Mouse (Mus musculus): ENCODE measurements around the gene Trarg1. TPM values are rescaled to one million over a fixed set of nuclear protein-coding genes. Genes with fewer than 3 reads are reported as not detected.

The Trarg1 gene
- polyA plus RNA-seq, 2 experiments: not detected

DNA sequence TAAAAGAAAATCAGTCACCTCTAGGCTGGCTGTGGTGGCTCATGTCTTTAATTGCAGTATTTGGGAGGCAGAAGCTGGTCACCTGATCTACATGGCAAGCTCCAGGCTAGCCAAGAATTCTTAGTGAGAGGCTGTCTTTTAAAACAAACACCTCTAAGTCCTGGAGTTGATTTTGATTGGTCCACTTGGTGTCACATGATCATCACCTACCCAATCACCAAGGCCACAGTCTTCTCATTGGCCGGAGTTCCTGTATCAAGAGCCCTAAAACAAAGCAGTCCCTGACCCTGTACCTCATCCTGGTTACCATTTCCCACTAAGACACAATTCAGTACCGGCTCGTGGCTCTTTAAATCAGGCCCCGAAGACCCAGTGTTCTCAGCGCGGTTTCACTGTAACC lies 16.2 kb downstream of the Trarg1 start:
- H3K4me2 ChIP-seq (ENCODE audit: low read depth): no peak overlapping the region
- ATAC-seq (ENCODE audit: insufficient read depth): no peak
- H3K27me3 ChIP-seq (ENCODE audit: control insufficient read depth, insufficient read depth, low read length): no peaks in the 10 kb centered on the region
- no peaks in the 10 kb centered on the region for H3K4me1 ChIP-seq (replicated peaks; ENCODE audit: control insufficient read depth in 2 of 2, insufficient read depth in 2 of 2, low read length in 1 of 2)
- H3K9ac ChIP-seq (replicated peaks): no peak overlapping the region
- whole genome bisulfite sequencing (ENCODE audit: insufficient replicate concordance): 52% methylated on average over 6 of the region's 6 CpGs
- H3K27ac ChIP-seq: no peak overlapping the region
- H3K36me3 ChIP-seq (replicated peaks; ENCODE audit: control insufficient read depth, insufficient read depth, low read depth): no peaks in the 10 kb centered on the region
- no peak overlapping the region for H3K4me3 ChIP-seq (ENCODE audit: insufficient read depth in 1 of 2, low read depth in 2 of 2, low read length in 2 of 2)
- no peaks in the 10 kb centered on the region for H3K9me3 ChIP-seq (ENCODE audit: control insufficient read depth, low read length)
- TF ChIP-seq EP300 (IDR thresholded peaks at IDR 0.05; ENCODE audit: low read depth) (no peak), CTCF (IDR thresholded peaks at IDR 0.05; ENCODE audit: low read depth) (no peak)
- no peak for DNase-seq (ENCODE audit: low read depth in 3 of 3, low spot score in 3 of 3)

DNA sequence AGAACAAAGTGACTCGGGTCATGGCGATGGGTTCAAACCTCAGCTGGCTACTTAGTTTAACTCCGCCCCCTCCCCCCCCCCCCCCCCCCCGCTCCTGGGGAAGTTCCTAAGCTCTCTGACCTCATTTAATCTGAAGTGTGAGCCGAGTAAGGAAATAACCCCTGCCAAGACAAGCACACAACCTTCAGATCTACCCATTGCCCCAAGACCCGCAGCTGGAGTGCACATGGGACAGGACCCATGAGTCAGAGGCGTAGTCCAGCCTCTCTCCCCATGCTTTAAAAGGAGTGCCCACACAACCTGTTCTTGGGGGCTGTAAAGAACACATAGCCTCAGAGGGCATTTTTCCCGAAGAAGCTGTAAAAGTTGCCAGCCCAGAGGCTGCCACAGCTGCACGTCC lies 20.0 kb downstream of the Trarg1 start:
- DNase-seq (ENCODE audit: low read depth in 3 of 3, low spot score in 3 of 3) (no peak), ATAC-seq (ENCODE audit: insufficient read depth) (no peak)
- Histone ChIP-seq H3K4me1 (replicated peaks; ENCODE audit: control insufficient read depth in 2 of 2, insufficient read depth in 2 of 2, low read length in 1 of 2) (no peaks in the 10 kb centered on the region), H3K9ac (replicated peaks) (no peak overlapping the region), H3K27ac (no peak overlapping the region), H3K4me2 (ENCODE audit: low read depth) (0 out of 2 replicates have a peak overlapping the region, but pooled peaks have one; percentile 11), H3K9me3 (ENCODE audit: control insufficient read depth, low read length) (no peaks in the 10 kb centered on the region), H3K36me3 (replicated peaks; ENCODE audit: control insufficient read depth, insufficient read depth, low read depth) (no peaks in the 10 kb centered on the region), H3K4me3 (ENCODE audit: insufficient read depth in 1 of 2, low read depth in 2 of 2, low read length in 2 of 2) (no peak overlapping the region), H3K27me3 (ENCODE audit: control insufficient read depth, insufficient read depth, low read length) (no peaks in the 10 kb centered on the region)
- TF ChIP-seq CTCF (IDR thresholded peaks at IDR 0.05; ENCODE audit: low read depth) (no peak), EP300 (IDR thresholded peaks at IDR 0.05; ENCODE audit: low read depth) (no peak)
- 43% methylated on average over 7 of the region's 9 CpGs for WGBS (ENCODE audit: insufficient replicate concordance)

DNA sequence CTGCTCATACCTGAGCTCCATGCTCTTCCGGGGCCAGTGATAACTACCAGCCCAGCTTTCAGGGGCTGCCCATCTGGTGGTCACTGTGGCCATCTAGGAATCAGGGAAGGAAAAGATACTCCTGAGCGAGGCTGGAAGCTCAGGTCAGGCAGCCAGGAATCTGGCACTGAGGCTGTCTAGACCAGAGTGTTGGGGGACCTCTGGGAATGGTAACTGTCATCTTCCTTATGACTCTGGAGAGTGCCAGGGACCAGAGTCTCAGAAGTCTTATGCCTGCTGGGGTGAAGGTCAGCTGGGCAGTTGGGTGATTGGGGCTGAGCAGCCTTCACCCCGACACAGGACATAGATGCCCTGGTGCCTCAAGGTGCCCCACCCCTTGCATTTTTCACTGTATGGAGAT lies 28.0 kb downstream of the Trarg1 start:
- Histone ChIP-seq H3K4me3 (ENCODE audit: insufficient read depth in 1 of 2, low read depth in 2 of 2, low read length in 2 of 2) (no peak overlapping the region), H3K4me2 (ENCODE audit: low read depth) (no peak overlapping the region)
- TF ChIP-seq CTCF (IDR thresholded peaks at IDR 0.05; ENCODE audit: low read depth) (no peak), EP300 (IDR thresholded peaks at IDR 0.05; ENCODE audit: low read depth) (no peak)

DNA sequence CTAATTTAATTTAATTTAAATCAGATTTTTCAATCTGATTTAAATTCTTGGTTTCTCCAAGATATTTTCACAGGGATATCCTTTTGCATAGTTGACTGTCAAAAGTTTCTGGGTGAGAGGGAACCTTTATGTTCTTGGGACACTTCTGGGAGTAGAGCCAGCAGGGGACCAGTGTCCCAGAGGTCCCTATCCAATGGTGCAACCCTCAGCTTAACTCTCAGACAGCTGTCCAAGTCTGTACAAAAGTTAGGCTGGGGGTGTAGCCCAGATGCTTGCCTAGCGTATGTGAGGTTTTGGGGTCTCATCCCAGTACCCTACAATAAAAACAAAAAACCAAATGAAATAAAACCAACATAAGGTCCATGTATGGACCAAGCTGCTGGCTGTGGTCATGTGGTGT lies 28.5 kb downstream of the Trarg1 start:
- H3K4me2 ChIP-seq (ENCODE audit: low read depth): no peak overlapping the region
- no peak overlapping the region for H3K9ac ChIP-seq (replicated peaks)
- H3K4me3 ChIP-seq (ENCODE audit: insufficient read depth in 1 of 2, low read depth in 2 of 2, low read length in 2 of 2): no peak overlapping the region
- ATAC-seq (ENCODE audit: insufficient read depth) (no peak), DNase-seq (ENCODE audit: low read depth in 3 of 3, low spot score in 3 of 3) (no peak)
- no peaks in the 10 kb centered on the region for H3K9me3 ChIP-seq (ENCODE audit: control insufficient read depth, low read length)
- H3K36me3 ChIP-seq (replicated peaks; ENCODE audit: control insufficient read depth, insufficient read depth, low read depth): no peaks in the 10 kb centered on the region
- peaks cover 0 to 2% of the 10 kb centered on the region in 2 experiments; a peak in 1 of 4 replicates for H3K4me1 ChIP-seq (replicated peaks; ENCODE audit: control insufficient read depth in 2 of 2, insufficient read depth in 2 of 2, low read length in 1 of 2)
- no peak for TF ChIP-seq EP300 (IDR thresholded peaks at IDR 0.05; ENCODE audit: low read depth)
- no peak for TF ChIP-seq CTCF (IDR thresholded peaks at IDR 0.05; ENCODE audit: low read depth)
- H3K27ac ChIP-seq: no peak overlapping the region
- 52% methylated on average over 1 of the region's 1 CpGs for WGBS (ENCODE audit: insufficient replicate concordance)
- H3K27me3 ChIP-seq (ENCODE audit: control insufficient read depth, insufficient read depth, low read length): no peaks in the 10 kb centered on the region

More for the DNA sequence above, 28.0 kb downstream of the Trarg1 start:
- Histone ChIP-seq H3K9me3 (ENCODE audit: control insufficient read depth, low read length) (no peaks in the 10 kb centered on the region), H3K36me3 (replicated peaks; ENCODE audit: control insufficient read depth, insufficient read depth, low read depth) (no peaks in the 10 kb centered on the region), H3K9ac (replicated peaks) (no peak overlapping the region), H3K27ac (no peak overlapping the region), H3K27me3 (ENCODE audit: control insufficient read depth, insufficient read depth, low read length) (no peaks in the 10 kb centered on the region), H3K4me1 (replicated peaks; ENCODE audit: control insufficient read depth in 2 of 2, insufficient read depth in 2 of 2, low read length in 1 of 2) (peaks cover 0 to 2% of the 10 kb centered on the region in 2 experiments; a peak in 1 of 4 replicates)
- no peak for ATAC-seq (ENCODE audit: insufficient read depth)
- no peak for DNase-seq (ENCODE audit: low read depth in 3 of 3, low spot score in 3 of 3)
- WGBS (ENCODE audit: insufficient replicate concordance): 57% methylated on average over 3 of the region's 3 CpGs

DNA sequence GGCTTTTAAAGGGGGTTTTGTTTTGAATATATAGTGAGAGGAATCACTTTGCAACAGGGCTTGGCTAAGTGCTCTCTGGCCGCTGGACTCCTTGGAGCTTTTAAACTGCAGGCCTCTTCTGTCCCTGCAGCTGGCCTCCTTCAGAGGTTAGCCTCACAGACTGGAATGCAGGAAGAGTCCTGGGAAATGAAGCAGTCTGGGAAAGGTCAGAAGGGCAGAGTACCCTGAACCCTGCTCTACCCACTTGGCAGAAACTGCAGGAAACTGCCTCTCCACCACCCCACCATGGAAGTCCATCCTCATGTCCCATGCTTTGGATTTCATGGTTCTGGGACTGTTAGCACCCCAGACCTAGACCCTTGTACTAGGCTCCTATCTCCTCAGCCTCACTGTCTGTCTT lies 29.3 kb downstream of the Trarg1 start:
- DNase-seq (ENCODE audit: low read depth in 3 of 3, low spot score in 3 of 3) (no peak), ATAC-seq (ENCODE audit: insufficient read depth) (no peak)
- Histone ChIP-seq H3K4me2 (ENCODE audit: low read depth) (no peak overlapping the region), H3K9me3 (ENCODE audit: control insufficient read depth, low read length) (no peaks in the 10 kb centered on the region), H3K4me1 (replicated peaks; ENCODE audit: control insufficient read depth in 2 of 2, insufficient read depth in 2 of 2, low read length in 1 of 2) (peaks cover 0 to 2% of the 10 kb centered on the region in 2 experiments; a peak in 1 of 4 replicates), H3K27ac (no peak overlapping the region), H3K9ac (replicated peaks) (no peak overlapping the region), H3K36me3 (replicated peaks; ENCODE audit: control insufficient read depth, insufficient read depth, low read depth) (no peaks in the 10 kb centered on the region), H3K4me3 (ENCODE audit: insufficient read depth in 1 of 2, low read depth in 2 of 2, low read length in 2 of 2) (no peak overlapping the region), H3K27me3 (ENCODE audit: control insufficient read depth, insufficient read depth, low read length) (no peaks in the 10 kb centered on the region)
- WGBS (ENCODE audit: insufficient replicate concordance): 42% methylated on average over 1 of the region's 1 CpGs
- TF ChIP-seq EP300 (IDR thresholded peaks at IDR 0.05; ENCODE audit: low read depth) (no peak), CTCF (IDR thresholded peaks at IDR 0.05; ENCODE audit: low read depth) (no peak)

Data from liver, embryonic 14.5 days (tissue).